9 mouse cellular contexts compared by ENCODE assay signal in the genomic region with DNA sequence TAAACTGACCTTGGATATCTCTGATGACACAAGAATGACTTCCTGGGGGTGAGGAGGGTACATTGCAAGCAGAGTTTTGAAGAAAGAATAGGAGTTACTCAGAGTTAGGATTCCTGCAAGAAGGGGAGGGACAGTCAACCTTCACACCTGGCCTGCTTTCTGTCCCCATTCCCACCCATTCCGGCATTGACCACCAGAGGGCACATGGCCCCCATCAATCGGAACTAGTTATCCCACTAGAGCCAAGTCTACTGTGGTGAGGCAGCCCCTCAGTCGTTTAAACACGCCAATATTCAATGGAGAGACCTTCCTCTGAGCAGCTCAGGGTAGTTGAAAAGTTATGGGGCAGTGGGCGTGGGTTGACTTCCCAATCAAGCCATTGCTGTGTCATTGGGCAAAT. TPM values are rescaled to one million over a fixed set of nuclear protein-coding genes. Genes with fewer than 3 reads are reported as not detected.
DNase-seq lines count a peak whose midpoint lies in the region; ATAC-seq and TF ChIP-seq lines count a peak whose summit lies in the region.
"Had no signal": no experiment of that assay in that cellular context is flagged by ENCODE, and none has a peak within 500 bp of the region (broad histone marks: within the 10 kb centered on the region; RNA-seq: fewer than 3 reads in every experiment).

No protein-coding gene starts in this region.

- peak; percentile 87 for TF ChIP-seq CTCF in C2C12 (IDR thresholded peaks at IDR 0.05; ENCODE audit: control insufficient read depth, insufficient read depth, insufficient read length)

- H3K9ac ChIP-seq in heart, embryonic 14.5 days (ENCODE audit: low read length) = no peak overlapping the region

- under 1% methylated on average over 5 of the region's 5 CpGs for WGBS in heart, embryonic 14.5 days

- no peak for ATAC-seq in heart, embryonic 14.5 days (ENCODE audit: insufficient number of reproducible peaks, insufficient read depth, low FRiP score, low read depth)

- peaks cover 34% of the 10 kb centered on the region for H3K79me2 ChIP-seq in C2C12 (ENCODE audit: control insufficient read depth, insufficient read depth)

- peaks cover 17% of the 10 kb centered on the region for H3K36me3 ChIP-seq in C2C12 (ENCODE audit: control insufficient read depth, insufficient read depth)
- no peaks in the 10 kb centered on the region for H3K36me3 ChIP-seq in heart, embryonic 14.5 days (ENCODE audit: control insufficient read depth, insufficient read depth, low read length)

- no peak overlapping the region for H3K27ac ChIP-seq in heart, embryonic 14.5 days (replicated peaks in 1 of 2; ENCODE audit: control insufficient read depth in 1 of 2, insufficient read depth in 1 of 2, low read depth in 2 of 2, low read length in 2 of 2)

- H3K27me3 ChIP-seq in C2C12 (ENCODE audit: control insufficient read depth, insufficient read depth, insufficient read length) = no peaks in the 10 kb centered on the region
- H3K27me3 ChIP-seq in heart, embryonic 14.5 days (ENCODE audit: control insufficient read depth, insufficient read depth, low read length) = no peaks in the 10 kb centered on the region

- H3K79me3 ChIP-seq in C2C12 (ENCODE audit: low read depth) = peaks cover 31% of the 10 kb centered on the region

- peak overlapping the region; percentile 75; the same call in 1 of the 2 replicates for H3K4me2 ChIP-seq in heart, embryonic 14.5 days (ENCODE audit: low read length)

- H3K9me3 ChIP-seq in heart, embryonic 14.5 days (ENCODE audit: control insufficient read depth, low read length) = 0 out of 2 replicates have a peak, but pooled peaks cover 5% of the 10 kb centered on the region

- H3ac ChIP-seq in C2C12 (ENCODE audit: control insufficient read depth, insufficient read length, low read depth) = no peak overlapping the region

- H3K4me1 ChIP-seq in heart, embryonic 14.5 days (ENCODE audit: control insufficient read depth in 2 of 2, insufficient read depth in 2 of 2, low read length in 2 of 2) = peaks cover 26 to 41% of the 10 kb centered on the region in 2 experiments

- DNase-seq in ZHBTc4 (ENCODE audit: low read depth, low spot score) = peak; percentile 86
- peak; percentile 87 for DNase-seq in embryo, embryonic 9.5 days (ENCODE audit: extremely low spot score)
- peak; percentile 82 to 88 for DNase-seq in layer of hippocampus, postnatal 10 days (ENCODE audit: low spot score in 2 of 2)
- DNase-seq in lung, postnatal 36 days = peak; percentile 88
- peak; percentile 87 for DNase-seq in retina, postnatal 1 day
- peak; percentile 86 for DNase-seq in thymus, postnatal 4 days

- no peak overlapping the region for H3K4me3 ChIP-seq in C2C12 (ENCODE audit: insufficient read depth, poor library complexity, severe bottlenecking)
- H3K4me3 ChIP-seq in heart, embryonic 14.5 days (ENCODE audit: control insufficient read depth in 1 of 2, insufficient read depth in 1 of 2, low read depth in 1 of 2, low read length in 2 of 2) = no peak overlapping the region

TF ChIP-seq in C2C12, 6 proteins besides CTCF, POLR2A, EP300 and RAD21:
- peak; percentile 45 for TF ChIP-seq MAX (IDR thresholded peaks at IDR 0.05)
- no peak for TF ChIP-seq MYOD1 (IDR thresholded peaks at IDR 0.05; ENCODE audit: control insufficient read depth, insufficient read length, low read depth)
- no peak for TF ChIP-seq USF1 (IDR thresholded peaks at IDR 0.05; ENCODE audit: low read depth)
- TF ChIP-seq CEBPB (IDR thresholded peaks at IDR 0.05; ENCODE audit: low read depth) = no peak
- TF ChIP-seq MYOG (IDR thresholded peaks at IDR 0.05; ENCODE audit: control insufficient read depth, extremely low read depth, insufficient read length) = no peak
- no peak for TF ChIP-seq FOSL1 (IDR thresholded peaks at IDR 0.05; ENCODE audit: insufficient read depth, low read length, poor library complexity, severe bottlenecking)

RNA-seq across cellular contexts. Expression of a gene that starts 1.6 kb away (rescaled TPM):
- polyA plus RNA-seq in C2C12 (2012; fragmentation: generic; extraction: Trizol) = 116 TPM
- polyA plus RNA-seq in heart, embryonic 14.5 days (2014; fragmentation: Nextera tagmentation; extraction: Ambion mirVana) = 54.4 and 62.5 TPM in 2 replicates
- 10 to 100 TPM; 90.8 to 97.7 TPM for total RNA-seq in layer of hippocampus, postnatal 10 days (2021)

RNA-seq across cellular contexts. Expression of a gene that starts 8.7 kb away (rescaled TPM):
- polyA plus RNA-seq in C2C12 (2012; fragmentation: generic; extraction: Trizol) = 12.1 TPM
- polyA plus RNA-seq in heart, embryonic 14.5 days (2014; fragmentation: Nextera tagmentation; extraction: Ambion mirVana) = 19.9 and 21.1 TPM in 2 replicates
- 1 to 10 TPM; 1.3 to 1.5 TPM for total RNA-seq in layer of hippocampus, postnatal 10 days (2021)

RNA-seq across cellular contexts. Expression of a gene that starts 13.5 kb away (rescaled TPM):
- polyA plus RNA-seq in C2C12 (2012; fragmentation: generic; extraction: Trizol) = 0.29 TPM
- 0.12 and 0.38 TPM in 2 replicates for polyA plus RNA-seq in heart, embryonic 14.5 days (2014; fragmentation: Nextera tagmentation; extraction: Ambion mirVana)
- total RNA-seq in layer of hippocampus, postnatal 10 days (2021) = 1 to 10 TPM; 1.2 to 1.7 TPM
- polyA plus RNA-seq: gonadal fat pad, adult 2 months had no signal

RNA-seq across cellular contexts. Expression of a gene that starts 22.0 kb away (rescaled TPM):
- 56.5 TPM for polyA plus RNA-seq in C2C12 (2012; fragmentation: generic; extraction: Trizol)
- 20.2 and 27.4 TPM in 2 replicates for polyA plus RNA-seq in heart, embryonic 14.5 days (2014; fragmentation: Nextera tagmentation; extraction: Ambion mirVana)
- total RNA-seq in layer of hippocampus, postnatal 10 days (2021) = 10 to 100 TPM; 36.1 to 44.7 TPM

RNA-seq across cellular contexts. Expression of a gene that starts 22.4 kb away (rescaled TPM):
- polyA plus RNA-seq in C2C12 (2012; fragmentation: generic; extraction: Trizol) = not detected
- polyA plus RNA-seq in heart, embryonic 14.5 days (2014; fragmentation: Nextera tagmentation; extraction: Ambion mirVana) = 0.08 TPM in 1 of 2 replicates, not detected in the other
- under 1 TPM; 0.21 to 0.31 TPM for total RNA-seq in layer of hippocampus, postnatal 10 days (2021)
